Mouse (Mus musculus) embryonic facial prominence, embryonic 10.5 days (tissue): ENCODE results near the gene Gm6370. TPM values are rescaled to one million over a fixed set of nuclear protein-coding genes. Genes with fewer than 3 reads are reported as not detected.
"Not testable (repeated sequence)": the region's sequence is repeated elsewhere in the genome, so short reads cannot be mapped to it uniquely, and the experiment has no call there.

Experiments
- DNase-seq: peaks from one replicate; pipeline ENCODE4 v3.0.0-alpha.2; 2017; ENCODE audit warnings: low spot score
- H3K27ac ChIP-seq: fragments of 300-500 bp; sonication (generic); replicated peaks from 2 replicates; pipeline ENCODE4 v1.5.1; 2016; ENCODE audit warnings: mild to moderate bottlenecking
- H3K27me3 ChIP-seq: fragments of 300-500 bp; sonication (generic); replicated peaks from 2 replicates; pipeline ENCODE4 v1.6.1; 2016; ENCODE audit warnings: low read depth, mild to moderate bottlenecking; ENCODE audit not compliant: poor library complexity, severe bottlenecking
- H3K36me3 ChIP-seq: fragments of 300-500 bp; sonication (generic); replicated peaks from 2 replicates; pipeline ENCODE4 v1.6.1; 2016; ENCODE audit warnings: mild to moderate bottlenecking, moderate library complexity
- H3K4me1 ChIP-seq: fragments of 300-500 bp; sonication (generic); 2 replicates; pipeline ENCODE4 v1.6.1; 2016
- H3K4me3 ChIP-seq: fragments of 300-500 bp; sonication (generic); 2 replicates; pipeline ENCODE4 v1.5.1; 2016; ENCODE audit warnings: mild to moderate bottlenecking, moderate library complexity
- H3K9me3 ChIP-seq: fragments of 300-500 bp; sonication (generic); 2 replicates; pipeline ENCODE4 v1.6.1; 2016; ENCODE audit warnings: mild to moderate bottlenecking
- WGBS: fragments of 180-500 bp; shearing (Covaris S2); methylation state at CpG from one replicate; pipeline ENCODE4 v1.1.7; 2016; 5-methylcytosine and 5-hydroxymethylcytosine counted together
- polyA plus RNA-seq: library from polyadenylated mRNA; unstranded; fragments of >200 nt; fragmentation: Nextera tagmentation; extraction: Ambion mirVana; gene quantifications from 2 replicates; pipeline ENCODE4 v1.2.1, GENCODE M21; 2016

Gm6370 gene
- not detected in 2 replicates for polyA plus RNA-seq

DNA sequence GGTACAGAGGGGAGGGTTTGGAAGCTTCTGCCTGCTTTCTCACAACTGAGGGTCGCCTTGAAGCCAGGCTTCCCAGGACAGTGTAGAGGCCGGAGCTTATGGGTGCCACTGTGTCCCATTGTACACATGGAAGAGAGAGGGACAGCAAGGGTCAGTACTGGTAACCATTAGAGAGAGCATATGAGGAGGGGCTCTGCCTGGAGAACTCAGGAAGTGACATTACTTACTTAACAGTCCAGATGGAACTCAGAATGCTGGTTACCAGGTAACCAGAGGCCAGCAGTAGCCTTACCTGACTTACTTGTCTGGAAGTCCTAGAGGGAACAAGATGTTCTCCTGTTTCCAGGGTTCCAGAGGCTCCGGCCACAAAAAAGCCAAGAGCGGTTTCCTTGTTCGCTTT is at the start of gene Gm6370:
Gm6370 (plus strand) TSS at position 301 of the 400 bp plus-strand sequence.
- no CpG with 5 or more reads among the region's 5 CpGs for WGBS
- H3K27ac ChIP-seq, H3K4me3 ChIP-seq, H3K4me1 ChIP-seq, H3K9me3 ChIP-seq, H3K36me3 ChIP-seq, DNase-seq, H3K27me3 ChIP-seq: not testable (repeated sequence)

DNA sequence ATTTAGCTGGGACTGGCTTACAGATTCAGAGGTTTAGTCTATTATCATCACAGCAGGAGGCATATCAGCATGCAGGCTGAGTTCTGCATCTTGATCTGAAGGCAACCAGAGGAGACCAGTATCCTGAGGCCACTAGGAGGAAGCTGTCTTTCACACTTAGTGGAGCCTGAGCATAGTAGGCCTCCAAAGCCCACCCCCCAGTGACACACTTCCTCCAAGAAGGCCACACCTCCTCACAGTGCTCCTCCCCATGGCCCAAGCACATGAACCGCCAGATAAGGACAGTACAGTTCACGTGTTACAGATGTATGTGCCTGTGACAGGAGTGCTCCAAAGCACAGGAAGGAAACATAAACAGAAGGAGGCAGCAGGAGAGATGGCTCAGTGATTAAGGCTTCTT is 48.4 kb upstream of the Gm6370 start:
- Histone ChIP-seq H3K27ac (no peak overlapping the region), H3K4me3 (no peak overlapping the region), H3K9me3 (peaks cover 6% of the 10 kb centered on the region; the same call in 1 of the 2 replicates), H3K27me3 (no peaks in the 10 kb centered on the region), H3K36me3 (peaks cover 61% of the 10 kb centered on the region), H3K4me1 (no peaks in the 10 kb centered on the region)
- 89% methylated on average over 2 of the region's 2 CpGs for WGBS
- DNase-seq: no peak

GRCm38 (mm10) chr5:146446633-146447032 is 44.5 kb upstream of the Gm6370 start:
- 87% methylated on average over 2 of the region's 2 CpGs for WGBS
- Histone ChIP-seq H3K4me1 (no peaks in the 10 kb centered on the region), H3K4me3 (no peak overlapping the region), H3K9me3 (no peaks in the 10 kb centered on the region), H3K36me3 (peaks cover 26% of the 10 kb centered on the region), H3K27me3 (no peaks in the 10 kb centered on the region), H3K27ac (no peak overlapping the region)
- no peak for DNase-seq

DNA sequence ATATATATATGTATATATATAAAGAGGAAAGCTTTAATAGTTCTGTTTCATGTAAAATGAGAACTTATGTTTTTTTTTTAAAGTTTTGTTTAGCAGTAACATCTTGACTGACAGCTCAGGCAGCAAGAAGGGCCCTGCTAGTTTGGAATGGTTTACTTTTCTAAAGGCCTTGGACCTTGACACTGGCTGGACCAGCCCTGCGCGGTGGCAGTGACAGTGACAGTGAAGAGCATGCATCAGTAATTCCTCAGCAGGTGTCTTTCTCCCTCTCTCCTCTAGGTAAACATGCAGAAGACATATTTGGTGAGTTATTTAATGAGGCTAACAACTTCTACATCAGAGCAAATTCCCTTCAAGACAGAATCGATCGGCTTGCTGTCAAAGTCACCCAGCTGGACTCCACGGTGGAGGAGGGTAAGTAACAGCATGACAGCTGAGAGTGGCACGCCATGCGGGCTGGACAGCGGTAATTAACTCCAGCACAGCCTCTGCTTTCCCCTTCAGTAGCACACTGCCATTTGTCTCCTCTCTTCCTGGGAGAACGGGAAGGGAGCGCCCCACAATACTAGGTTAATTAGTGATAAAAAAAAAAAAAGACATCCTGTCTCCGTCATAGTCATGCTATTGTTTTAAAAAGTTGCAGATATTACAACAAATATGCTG is 39.4 kb upstream of the Gm6370 start:
- H3K4me1 ChIP-seq: no peaks in the 10 kb centered on the region
- no peaks in the 10 kb centered on the region for H3K27me3 ChIP-seq
- DNase-seq: no peak
- no peak overlapping the region for H3K27ac ChIP-seq
- H3K36me3 ChIP-seq: peaks cover 47% of the 10 kb centered on the region
- WGBS: 79% methylated on average over 11 of the region's 11 CpGs
- no peaks in the 10 kb centered on the region for H3K9me3 ChIP-seq
- H3K4me3 ChIP-seq: no peak overlapping the region

DNA sequence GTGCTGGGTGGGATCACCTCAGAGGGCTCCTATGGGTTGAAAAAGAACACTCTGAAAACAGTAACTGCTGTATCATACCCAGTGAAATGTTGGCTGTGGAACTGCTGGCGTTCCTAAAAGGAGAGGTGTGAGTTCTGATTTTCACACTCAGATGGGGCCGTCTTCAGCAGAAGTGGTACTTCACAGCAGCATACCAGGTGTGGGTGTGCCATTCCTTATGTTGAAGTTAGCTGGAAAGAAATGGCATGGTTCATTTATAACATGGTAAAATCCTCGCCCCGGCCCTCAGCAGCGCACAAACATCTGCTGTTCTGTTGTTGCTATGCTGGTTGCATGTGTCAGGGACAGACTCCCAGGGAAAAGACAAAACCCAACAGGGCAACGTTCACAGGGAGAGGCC is 37.6 kb upstream of the Gm6370 start:
- 93% methylated on average over 6 of the region's 6 CpGs for WGBS
- H3K4me1 ChIP-seq: no peaks in the 10 kb centered on the region
- H3K4me3 ChIP-seq: no peak overlapping the region
- no peak overlapping the region for H3K27ac ChIP-seq
- no peaks in the 10 kb centered on the region for H3K27me3 ChIP-seq
- no peaks in the 10 kb centered on the region for H3K9me3 ChIP-seq
- no peak for DNase-seq
- H3K36me3 ChIP-seq: peaks cover 49% of the 10 kb centered on the region

- Histone ChIP-seq H3K4me1 (no peaks in the 10 kb centered on the region), H3K36me3 (peaks cover 47% of the 10 kb centered on the region), H3K4me3 (no peak overlapping the region), H3K27ac (no peak overlapping the region), H3K9me3 (no peaks in the 10 kb centered on the region), H3K27me3 (no peaks in the 10 kb centered on the region)
- 85% methylated on average over 8 of the region's 8 CpGs for WGBS
- DNase-seq: no peak
These were observed 29.6 kb upstream of the Gm6370 start for GRCm38 (mm10) chr5:146461612-146462011.

DNA sequence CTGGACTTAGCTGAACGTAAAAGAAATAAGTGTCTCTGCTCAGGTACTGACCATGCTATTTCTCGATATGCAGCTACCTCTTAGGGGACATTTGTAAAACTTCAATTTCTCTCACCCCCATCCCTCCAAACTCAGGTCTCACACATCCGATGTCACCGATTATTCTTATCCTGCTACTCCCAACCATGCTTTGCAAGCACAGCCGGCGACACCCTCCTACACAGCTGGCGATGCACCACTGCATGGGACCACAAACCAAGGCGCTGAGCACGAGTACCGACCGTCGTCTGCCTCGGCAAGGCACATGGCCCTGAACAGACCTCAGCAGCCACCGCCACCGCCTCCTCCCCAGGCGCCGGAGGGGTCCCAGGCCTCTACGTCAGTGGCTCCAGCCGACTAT is 24.5 kb upstream of the Gm6370 start:
- no peak overlapping the region for H3K4me3 ChIP-seq
- 94% methylated on average over 19 of the region's 19 CpGs for WGBS
- peaks cover 55% of the 10 kb centered on the region for H3K36me3 ChIP-seq
- no peaks in the 10 kb centered on the region for H3K27me3 ChIP-seq
- H3K27ac ChIP-seq: no peak overlapping the region
- H3K4me1 ChIP-seq: no peaks in the 10 kb centered on the region
- H3K9me3 ChIP-seq: no peaks in the 10 kb centered on the region
- DNase-seq: no peak

DNA sequence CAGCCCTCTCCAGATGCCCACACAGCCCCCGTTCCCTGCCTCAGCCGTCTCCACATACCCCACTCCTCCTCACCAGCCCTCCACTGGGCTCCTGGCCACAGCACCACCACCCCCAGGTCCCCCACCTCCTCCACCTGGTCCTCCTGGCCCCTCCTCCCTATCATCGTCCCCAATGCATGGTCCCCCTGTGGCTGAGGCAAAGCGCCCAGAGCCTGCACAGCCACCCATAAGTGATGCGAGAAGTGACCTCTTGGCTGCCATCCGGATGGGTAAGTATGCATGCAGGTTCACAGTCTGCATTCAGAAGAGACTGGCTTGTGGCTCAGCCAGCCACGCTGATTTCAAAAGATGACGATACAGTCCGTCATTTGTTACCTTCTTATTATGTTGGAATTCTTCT is 22.9 kb upstream of the Gm6370 start:
- no peak for DNase-seq
- Histone ChIP-seq H3K4me3 (no peak overlapping the region), H3K4me1 (no peaks in the 10 kb centered on the region), H3K27ac (no peak overlapping the region), H3K27me3 (no peaks in the 10 kb centered on the region), H3K36me3 (peaks cover 46% of the 10 kb centered on the region), H3K9me3 (no peaks in the 10 kb centered on the region)
- 92% methylated on average over 9 of the region's 9 CpGs for WGBS

- DNase-seq: no peak
- WGBS: 92% methylated on average over 9 of the region's 9 CpGs
- peaks cover 43% of the 10 kb centered on the region for H3K36me3 ChIP-seq
- H3K27me3 ChIP-seq: no peaks in the 10 kb centered on the region
- no peaks in the 10 kb centered on the region for H3K4me1 ChIP-seq
- H3K9me3 ChIP-seq: no peaks in the 10 kb centered on the region
- H3K4me3 ChIP-seq: no peak overlapping the region
- no peak overlapping the region for H3K27ac ChIP-seq
These were observed 20.3 kb upstream of the Gm6370 start for GRCm38 (mm10) chr5:146470821-146471220.

DNA sequence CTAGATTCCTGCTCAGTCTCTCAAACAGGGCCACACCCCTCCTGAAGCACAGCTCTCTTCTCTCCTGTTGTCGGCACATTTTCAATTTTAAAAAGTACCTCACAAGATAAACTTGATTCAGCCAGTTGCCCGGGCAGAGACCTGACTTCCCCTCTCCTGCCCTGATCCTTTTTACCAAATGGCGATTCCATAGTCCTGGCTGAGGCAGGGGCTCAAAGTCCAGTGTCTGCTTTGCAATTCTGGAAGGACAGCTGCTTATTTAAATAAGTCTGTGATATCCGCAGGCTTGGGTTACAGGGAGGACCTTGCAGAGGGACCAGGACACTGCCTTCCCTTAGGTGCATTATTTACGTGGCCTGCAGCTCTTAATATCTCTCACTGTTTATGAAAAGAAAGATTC is 19.9 kb upstream of the Gm6370 start:
- no peak overlapping the region for H3K27ac ChIP-seq
- no peaks in the 10 kb centered on the region for H3K27me3 ChIP-seq
- H3K4me1 ChIP-seq: no peaks in the 10 kb centered on the region
- WGBS: 93% methylated on average over 5 of the region's 5 CpGs
- no peaks in the 10 kb centered on the region for H3K9me3 ChIP-seq
- peaks cover 43% of the 10 kb centered on the region for H3K36me3 ChIP-seq
- no peak overlapping the region for H3K4me3 ChIP-seq
- DNase-seq: no peak

- H3K9me3 ChIP-seq: no peaks in the 10 kb centered on the region
- H3K4me1 ChIP-seq: no peaks in the 10 kb centered on the region
- no peaks in the 10 kb centered on the region for H3K27me3 ChIP-seq
- H3K36me3 ChIP-seq: peaks cover 38% of the 10 kb centered on the region
- no peak for DNase-seq
- H3K27ac ChIP-seq: no peak overlapping the region
- WGBS: 94% methylated on average over 12 of the region's 12 CpGs
- no peak overlapping the region for H3K4me3 ChIP-seq
These were observed 19.3 kb upstream of the Gm6370 start for GRCm38 (mm10) chr5:146471821-146472220.

DNA sequence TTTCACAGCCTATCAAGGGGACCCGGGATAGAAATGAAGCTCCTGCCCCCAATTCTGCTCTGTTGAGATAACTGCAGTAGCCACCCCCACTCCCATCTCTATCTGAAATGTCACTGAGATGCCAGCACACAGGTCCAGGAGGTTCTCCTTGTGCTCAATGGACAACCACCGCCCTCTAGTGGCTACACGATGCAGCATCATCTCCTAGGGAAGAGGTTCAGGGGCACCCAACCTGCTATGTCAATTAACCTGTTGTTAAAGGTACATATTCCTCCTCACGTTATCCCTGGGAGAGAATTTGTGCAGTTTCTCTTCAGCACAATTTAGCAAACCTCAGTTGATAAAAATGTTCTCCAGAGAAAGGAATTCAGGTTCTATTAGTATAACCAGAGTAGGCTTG is 11.6 kb upstream of the Gm6370 start:
- H3K4me3 ChIP-seq, DNase-seq, H3K27me3 ChIP-seq, H3K9me3 ChIP-seq, H3K27ac ChIP-seq, H3K36me3 ChIP-seq, H3K4me1 ChIP-seq: not testable (repeated sequence)
- WGBS: 12% methylated on average over 4 of the region's 4 CpGs

GRCm38 (mm10) chr5:146481665-146482064 is 9.5 kb upstream of the Gm6370 start, which contains the start of gene Gm6408:
Gene Gm6408 (plus strand): TSS chr5:146481965.
- DNase-seq, H3K27ac ChIP-seq, H3K27me3 ChIP-seq, H3K36me3 ChIP-seq, H3K4me3 ChIP-seq, H3K9me3 ChIP-seq, H3K4me1 ChIP-seq: not testable (repeated sequence)
- 93% methylated on average over 3 of the region's 3 CpGs for WGBS
